ENCODE assay signal across 27 mouse cellular contexts in the genomic region with DNA sequence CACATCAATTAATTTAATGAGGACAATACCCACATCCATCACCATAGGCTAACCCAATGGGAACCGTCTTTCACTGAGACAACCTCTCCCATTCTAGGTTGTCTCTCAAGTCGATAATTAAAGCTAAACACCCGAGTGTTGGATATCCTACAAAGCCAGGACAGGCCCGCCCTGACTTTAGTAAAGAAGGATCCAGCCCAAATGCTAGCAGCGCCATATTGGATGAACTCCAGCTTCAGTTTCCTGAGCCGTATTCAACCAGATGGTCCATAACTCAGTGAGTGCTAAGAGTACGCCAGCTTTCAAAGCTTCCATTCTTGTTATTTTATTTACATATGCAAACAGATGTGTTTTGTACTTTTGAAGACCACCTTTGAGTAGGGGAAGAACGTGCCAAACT.
A peak's percentile ranks its signal among the peaks of the same experiment; 100 is the strongest.
DNase-seq lines count a peak whose midpoint lies in the region; ATAC-seq and TF ChIP-seq lines count a peak whose summit lies in the region.
"Had no signal": no experiment of that assay in that cellular context is flagged by ENCODE, and none has a peak within 500 bp of the region (broad histone marks: within the 10 kb centered on the region; RNA-seq: fewer than 3 reads in every experiment).

No protein-coding gene starts in this region.

- ATAC-seq in kidney, embryonic 16.5 days (ENCODE audit: low FRiP score, low TSS enrichment): 0 out of 2 replicates have a peak, but pooled peaks have one; percentile 19
- ATAC-seq in lung, embryonic 14.5 days (ENCODE audit: insufficient read depth): no peak
- ATAC-seq in limb, embryonic 15.5 days (ENCODE audit: insufficient number of reproducible peaks, low FRiP score, low TSS enrichment, low read depth): no peak
- ATAC-seq: hindbrain, embryonic 16.5 days; liver, embryonic 12.5 days; liver, postnatal 0 days; midbrain, embryonic 13.5 days had no signal

- no peaks in the 10 kb centered on the region for H3K4me1 ChIP-seq in kidney, embryonic 16.5 days (ENCODE audit: insufficient read depth, low read length)
- H3K4me1 ChIP-seq in lung, embryonic 14.5 days (ENCODE audit: insufficient read depth): no peaks in the 10 kb centered on the region
- H3K4me1 ChIP-seq in lung, adult 2 months (ENCODE audit: control insufficient read depth, insufficient read depth, low read length): no peaks in the 10 kb centered on the region
- H3K4me1 ChIP-seq in limb, embryonic 15.5 days: peaks cover 13% of the 10 kb centered on the region
- H3K4me1 ChIP-seq: forebrain, embryonic 12.5 days; limb, embryonic 12.5 days; liver, embryonic 12.5 days; midbrain, embryonic 13.5 days; neural tube, embryonic 13.5 days had no signal

- DNase-seq in gastrocnemius, adult 2 months: peak; percentile 18
- no peak for DNase-seq in gastrocnemius, adult 8-10 months (ENCODE audit: low spot score in 2 of 2)
- DNase-seq in kidney, adult 9 months: no peak
- peak; percentile 30 for DNase-seq in lung, embryonic 14.5 days
- DNase-seq in lung, adult 2 months: no peak
- no peak for DNase-seq in layer of hippocampus, adult 9-10 months (ENCODE audit: low spot score)
- DNase-seq: adrenal gland, postnatal 25 days; B cell, adult 2 months; cerebellum, adult 2 months; embryo, embryonic 11 days; kidney, adult 18-20 months; layer of hippocampus, adult 9-11 months; liver, postnatal 0 days; lung, postnatal 10 days; right cerebral cortex, postnatal 4 days; thymus, postnatal 4 days had no signal

- no peak for TF ChIP-seq CTCF in gastrocnemius, adult 2 months (IDR thresholded peaks at IDR 0.05)
- TF ChIP-seq CTCF in lung, embryonic 14.5 days (IDR thresholded peaks at IDR 0.05; ENCODE audit: low read depth): no peak
- no peak for TF ChIP-seq CTCF in lung, adult 2 months (IDR thresholded peaks at IDR 0.05; ENCODE audit: insufficient read depth, low read length)

- H3K4me2 ChIP-seq in kidney, embryonic 16.5 days (replicated peaks; ENCODE audit: low read depth, low read length): no peak overlapping the region
- H3K4me2 ChIP-seq in lung, embryonic 14.5 days: no peak overlapping the region
- H3K4me2 ChIP-seq in limb, embryonic 15.5 days: no peak overlapping the region
- H3K4me2 ChIP-seq: embryonic facial prominence, embryonic 13.5 days; forebrain, embryonic 12.5 days; limb, embryonic 12.5 days; liver, embryonic 12.5 days; midbrain, embryonic 13.5 days; neural tube, embryonic 13.5 days had no signal

- no peaks in the 10 kb centered on the region for H3K36me3 ChIP-seq in kidney, embryonic 16.5 days (ENCODE audit: insufficient read depth, low read length)
- H3K36me3 ChIP-seq in lung, embryonic 14.5 days (ENCODE audit: insufficient read depth): no peaks in the 10 kb centered on the region
- no peaks in the 10 kb centered on the region for H3K36me3 ChIP-seq in limb, embryonic 15.5 days
- H3K36me3 ChIP-seq: embryonic facial prominence, embryonic 13.5 days; forebrain, embryonic 12.5 days; limb, embryonic 12.5 days; liver, embryonic 12.5 days; midbrain, embryonic 13.5 days; neural tube, embryonic 13.5 days had no signal

- H3K27me3 ChIP-seq in kidney, embryonic 16.5 days (ENCODE audit: insufficient read depth, low read length): no peaks in the 10 kb centered on the region
- no peaks in the 10 kb centered on the region for H3K27me3 ChIP-seq in lung, embryonic 14.5 days (ENCODE audit: insufficient read depth, low read length)
- no peaks in the 10 kb centered on the region for H3K27me3 ChIP-seq in limb, embryonic 15.5 days
- H3K27me3 ChIP-seq: embryonic facial prominence, embryonic 13.5 days; forebrain, embryonic 12.5 days; limb, embryonic 12.5 days; liver, embryonic 12.5 days; midbrain, embryonic 13.5 days; neural tube, embryonic 13.5 days had no signal

- WGBS in kidney, embryonic 16.5 days: 69% methylated on average over 8 of the region's 8 CpGs
- 77% methylated on average over 8 of the region's 8 CpGs for WGBS in lung, embryonic 14.5 days
- 79% methylated on average over 8 of the region's 8 CpGs for WGBS in lung, adult 2 months
- WGBS in limb, embryonic 15.5 days: 78% methylated on average over 8 of the region's 8 CpGs

- TF ChIP-seq POLR2A in lung, adult 2 months (IDR thresholded peaks at IDR 0.05; ENCODE audit: borderline replicate concordance, extremely low read depth, low read depth, low read length): no peak

- H3K4me3 ChIP-seq in gastrocnemius, adult 2 months: no peak overlapping the region
- H3K4me3 ChIP-seq in kidney, embryonic 16.5 days (ENCODE audit: low read length): no peak overlapping the region
- no peak overlapping the region for H3K4me3 ChIP-seq in lung, embryonic 14.5 days (ENCODE audit: low read depth, low read length)
- H3K4me3 ChIP-seq in lung, adult 2 months (replicated peaks; ENCODE audit: extremely low read depth, low read depth, low read length): no peak overlapping the region
- H3K4me3 ChIP-seq in limb, embryonic 15.5 days: no peak overlapping the region
- H3K4me3 ChIP-seq: embryonic facial prominence, embryonic 13.5 days; erythroblast, embryonic 14.5 days; forebrain, embryonic 12.5 days; limb, embryonic 12.5 days; liver, embryonic 12.5 days; midbrain, embryonic 13.5 days; neural tube, embryonic 13.5 days had no signal

- no peak overlapping the region for H3K9ac ChIP-seq in kidney, embryonic 16.5 days (replicated peaks; ENCODE audit: low read length)
- H3K9ac ChIP-seq in lung, embryonic 14.5 days: no peak overlapping the region
- H3K9ac ChIP-seq in limb, embryonic 15.5 days: no peak overlapping the region
- H3K9ac ChIP-seq: embryonic facial prominence, embryonic 13.5 days; forebrain, embryonic 12.5 days; limb, embryonic 12.5 days; liver, embryonic 12.5 days; liver, postnatal 0 days; midbrain, embryonic 13.5 days; neural tube, embryonic 13.5 days had no signal

- no peaks in the 10 kb centered on the region for H3K9me3 ChIP-seq in kidney, embryonic 16.5 days (ENCODE audit: low read length)
- H3K9me3 ChIP-seq in lung, embryonic 14.5 days (ENCODE audit: low read depth, low read length): no peaks in the 10 kb centered on the region
- no peaks in the 10 kb centered on the region for H3K9me3 ChIP-seq in limb, embryonic 15.5 days
- H3K9me3 ChIP-seq: embryonic facial prominence, embryonic 13.5 days; forebrain, embryonic 12.5 days; limb, embryonic 12.5 days; liver, embryonic 12.5 days; midbrain, embryonic 13.5 days; neural tube, embryonic 13.5 days had no signal

- intact Hi-C loops in gastrocnemius, adult 2 months (cut with DNase I): no loop called here

- no peak overlapping the region for H3K27ac ChIP-seq in gastrocnemius, adult 2 months
- H3K27ac ChIP-seq in kidney, embryonic 16.5 days (ENCODE audit: low read length): no peak overlapping the region
- no peak overlapping the region for H3K27ac ChIP-seq in lung, embryonic 14.5 days (ENCODE audit: low read depth)
- H3K27ac ChIP-seq in limb, embryonic 15.5 days: 0 out of 2 replicates have a peak overlapping the region, but pooled peaks have one; percentile 22
- H3K27ac ChIP-seq: embryonic facial prominence, embryonic 13.5 days; forebrain, embryonic 12.5 days; limb, embryonic 12.5 days; liver, embryonic 12.5 days; macrophage; midbrain, embryonic 13.5 days; neural tube, embryonic 13.5 days had no signal

Comparison
In these comparisons a context has a peak if more than half of its experiments do, and no peak if none do; other contexts are left out.
1. DNase-seq: peak in gastrocnemius, adult 2 months (single experiment) and lung, embryonic 14.5 days (single experiment); none in gastrocnemius, adult 8-10 months (0 of 2), kidney, adult 9 months (single experiment), lung, adult 2 months (single experiment) and layer of hippocampus, adult 9-10 months (single experiment).